Mouse (Mus musculus): ENCODE results near the gene Cyba.

The Cyba gene

GRCm38 (mm10) chr8:122432443-122433268, at the start of gene Cyba:
Cyba (minus strand) TSS chr8:122432930.
- peak; percentile 77 for DNase-seq (ENCODE audit: extremely low spot score)

- no peak for DNase-seq (ENCODE audit: extremely low spot score)
These were observed 49.7 kb upstream of the Cyba start for GRCm38 (mm10) chr8:122482448-122482847.

- DNase-seq (ENCODE audit: extremely low spot score) = peak; percentile 92
These were observed 43.0 kb upstream of the Cyba start, which contains the start of the genes Rnf166 and Ctu2 for GRCm38 (mm10) chr8:122475580-122476320. Rnf166 (minus strand) TSS chr8:122476064. Ctu2 (plus strand) TSS chr8:122476143.

GRCm38 (mm10) chr8:122474951-122475560, 42.3 kb upstream of the Cyba start:
- DNase-seq (ENCODE audit: extremely low spot score) = no peak

GRCm38 (mm10) chr8:122473911-122474421, 41.2 kb upstream of the Cyba start:
- no peak for DNase-seq (ENCODE audit: extremely low spot score)

GRCm38 (mm10) chr8:122470691-122471090, 38.0 kb upstream of the Cyba start:
- DNase-seq (ENCODE audit: extremely low spot score) = no peak

- no peak for DNase-seq (ENCODE audit: extremely low spot score)
These were observed 37.2 kb upstream of the Cyba start for GRCm38 (mm10) chr8:122469965-122470364.

- DNase-seq (ENCODE audit: extremely low spot score) = no peak
These were observed 36.7 kb upstream of the Cyba start for GRCm38 (mm10) chr8:122469407-122469806.

GRCm38 (mm10) chr8:122467816-122468215, 35.1 kb upstream of the Cyba start:
- no peak for DNase-seq (ENCODE audit: extremely low spot score)

- no peak for DNase-seq (ENCODE audit: extremely low spot score)
These were observed 32.3 kb upstream of the Cyba start for GRCm38 (mm10) chr8:122464985-122465384.

- DNase-seq (ENCODE audit: extremely low spot score) = no peak
These were observed 31.2 kb upstream of the Cyba start for GRCm38 (mm10) chr8:122463651-122464640.

GRCm38 (mm10) chr8:122462510-122462909, 29.8 kb upstream of the Cyba start:
- DNase-seq (ENCODE audit: extremely low spot score) = no peak

GRCm38 (mm10) chr8:122461473-122462148, 28.9 kb upstream of the Cyba start:
- no peak for DNase-seq (ENCODE audit: extremely low spot score)

- DNase-seq (ENCODE audit: extremely low spot score) = peak; percentile 50
These were observed 28.1 kb upstream of the Cyba start, which contains the start of gene Snai3 for GRCm38 (mm10) chr8:122460524-122461472. Snai3 (minus strand) TSS chr8:122460733.

GRCm38 (mm10) chr8:122459990-122460389, 27.3 kb upstream of the Cyba start:
- DNase-seq (ENCODE audit: extremely low spot score) = no peak

GRCm38 (mm10) chr8:122459218-122459900, 26.6 kb upstream of the Cyba start:
- peak; percentile 18 for DNase-seq (ENCODE audit: extremely low spot score)

- no peak for DNase-seq (ENCODE audit: extremely low spot score)
These were observed 24.4 kb upstream of the Cyba start for GRCm38 (mm10) chr8:122457171-122457570.

GRCm38 (mm10) chr8:122454409-122454808, 21.7 kb upstream of the Cyba start:
- no peak for DNase-seq (ENCODE audit: extremely low spot score)

All from embryo, embryonic 9.5 days (tissue).